Mouse (Mus musculus) lung, embryonic 15.5 days (tissue): Measurements from ENCODE around the gene Chst7. TPM values are rescaled to one million over a fixed set of nuclear protein-coding genes. Genes with fewer than 3 reads are reported as not detected.

ENCODE experiments used
- polyA plus RNA-seq: library from polyadenylated mRNA; unstranded; fragments of >200 nt; fragmentation: Nextera tagmentation; extraction: Ambion mirVana; gene quantifications from 2 replicates; pipeline ENCODE4 v1.2.1, GENCODE M21; 2015

The Chst7 gene
- polyA plus RNA-seq, 1 experiment from 2014 or later: 6.7 TPM

Other genes with a start within 250 kb of the Chst7 start
- gene Slc9a7, start 232.2 kb downstream of the Chst7 start, polyA plus RNA-seq: 0.98 and 1.6 TPM in 2 replicates